Mouse (Mus musculus) forebrain, embryonic 10.5 days (tissue): Measurements from ENCODE around the gene Lrrc25. TPM values are rescaled to one million over a fixed set of nuclear protein-coding genes. Genes with fewer than 3 reads are reported as not detected.

Experiments
- DNase-seq: peaks from one replicate; pipeline ENCODE4 v3.0.0-alpha.2; 2017; ENCODE audit warnings: low spot score; ENCODE audit errors: extremely low spot score
- H3K27ac ChIP-seq: fragments of 300-500 bp; sonication (generic); 2 replicates; pipeline ENCODE4 v1.5.1; 2016; ENCODE audit warnings: mild to moderate bottlenecking
- H3K27me3 ChIP-seq: fragments of 300-500 bp; sonication (generic); 2 replicates; pipeline ENCODE4 v1.6.1; 2016; ENCODE audit warnings: mild to moderate bottlenecking; ENCODE audit not compliant: poor library complexity, severe bottlenecking
- H3K36me3 ChIP-seq: fragments of 300-500 bp; sonication (generic); replicated peaks from 2 replicates; pipeline ENCODE4 v1.6.1; 2016; ENCODE audit warnings: mild to moderate bottlenecking, moderate library complexity
- H3K4me1 ChIP-seq: fragments of 300-500 bp; sonication (generic); 2 replicates; pipeline ENCODE4 v1.6.1; 2016
- H3K4me3 ChIP-seq: fragments of 300-500 bp; sonication (generic); 2 replicates; pipeline ENCODE4 v1.5.1; 2016; ENCODE audit warnings: mild to moderate bottlenecking, moderate library complexity
- H3K9me3 ChIP-seq: fragments of 300-500 bp; sonication (generic); 2 replicates; pipeline ENCODE4 v1.6.1; 2016; ENCODE audit warnings: mild to moderate bottlenecking, moderate library complexity
- WGBS: fragments of 180-500 bp; shearing (Covaris S2); methylation state at CpG from one replicate; pipeline ENCODE4 v1.1.7; 2016; 5-methylcytosine and 5-hydroxymethylcytosine counted together
- polyA plus RNA-seq: library from polyadenylated mRNA; unstranded; fragments of >200 nt; fragmentation: Nextera tagmentation; extraction: Ambion mirVana; gene quantifications from 2 replicates; pipeline ENCODE4 v1.2.1, GENCODE M21; 2016

Gene Lrrc25
- polyA plus RNA-seq, 1 experiment from 2014 or later, result 0.87 TPM

GRCm38 (mm10) chr8:70601271-70601649 is 14.7 kb upstream of the Lrrc25 start:
- H3K9me3 ChIP-seq, result peaks cover 8% of the 10 kb centered on the region; the same call in 1 of the 2 replicates
- H3K27me3 ChIP-seq, result peaks cover 32% of the 10 kb centered on the region
- DNase-seq, result peak; percentile 95
- peak overlapping the region; percentile 88 for H3K27ac ChIP-seq
- peak overlapping the region; percentile 45 for H3K4me3 ChIP-seq
- 2% methylated on average over 26 of the region's 26 CpGs for WGBS
- H3K36me3 ChIP-seq, result peaks cover 54% of the 10 kb centered on the region
- H3K4me1 ChIP-seq, result peaks cover 82% of the 10 kb centered on the region

DNA sequence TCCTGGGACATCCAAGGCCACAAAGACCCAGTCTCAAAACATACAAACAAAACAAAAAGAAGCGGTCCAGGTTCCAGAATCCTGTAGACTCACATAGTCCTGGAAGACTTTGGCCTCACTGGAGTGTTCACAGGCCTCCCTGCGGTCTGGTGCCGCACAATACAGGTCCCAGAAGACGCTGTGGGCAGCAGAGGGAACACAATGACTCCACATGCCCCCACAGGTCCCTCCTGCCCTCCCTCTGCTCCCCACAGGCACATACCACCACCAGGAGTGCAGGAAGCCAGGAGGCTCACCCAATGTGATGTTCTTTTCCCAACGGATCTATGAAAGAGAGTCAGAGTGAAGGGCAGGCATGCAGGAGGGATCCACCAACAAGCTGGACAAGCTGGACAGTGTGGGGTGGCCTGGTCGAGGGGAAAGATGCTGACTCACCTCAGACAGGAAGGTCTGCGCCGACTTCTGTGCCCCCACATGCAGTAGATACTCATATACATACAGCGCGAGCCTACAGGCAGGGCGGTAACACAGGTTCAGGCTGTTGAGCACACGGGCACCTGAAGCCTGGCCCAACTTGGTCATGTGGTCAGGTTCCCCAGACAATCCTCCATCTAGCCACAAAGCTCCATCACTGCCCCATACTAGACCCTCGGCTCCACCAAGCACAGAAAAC is 13.7 kb upstream of the Lrrc25 start:
- no peak for DNase-seq
- Histone ChIP-seq H3K36me3 (peaks cover 43% of the 10 kb centered on the region), H3K4me1 (peaks cover 82% of the 10 kb centered on the region), H3K27ac (peak overlapping the region; percentile 88), H3K9me3 (peaks cover 8% of the 10 kb centered on the region; the same call in 1 of the 2 replicates), H3K4me3 (peak overlapping the region; percentile 45; the same call in 1 of the 2 replicates), H3K27me3 (peaks cover 22% of the 10 kb centered on the region)
- 93% methylated on average over 13 of the region's 13 CpGs for WGBS

DNA sequence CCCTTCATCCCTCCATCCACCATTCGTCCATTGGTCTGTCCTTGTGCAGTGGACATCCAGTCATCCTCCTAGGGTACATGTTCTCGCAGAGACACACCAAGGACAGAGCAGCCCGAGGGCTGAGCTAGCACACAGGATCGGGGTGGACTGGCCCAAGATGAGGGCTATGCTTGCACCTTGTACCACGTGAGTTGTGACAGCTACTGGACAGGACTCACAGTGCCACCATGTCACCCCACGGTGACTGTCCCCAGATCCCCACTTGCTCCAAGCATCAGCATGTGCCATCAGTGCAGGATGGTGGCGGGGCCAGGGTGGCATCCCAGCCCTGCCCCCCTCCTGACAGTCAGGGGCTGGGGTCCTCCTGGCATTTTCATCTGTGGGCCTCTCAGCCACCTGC is 11.4 kb upstream of the Lrrc25 start:
- no peak for DNase-seq
- Histone ChIP-seq H3K9me3 (peaks cover 8% of the 10 kb centered on the region; the same call in 1 of the 2 replicates), H3K36me3 (peaks cover 30% of the 10 kb centered on the region), H3K27me3 (peaks cover 16% of the 10 kb centered on the region), H3K4me1 (peaks cover 82% of the 10 kb centered on the region), H3K4me3 (no peak overlapping the region), H3K27ac (peak overlapping the region; percentile 64)
- 84% methylated on average over 7 of the region's 7 CpGs for WGBS

DNA sequence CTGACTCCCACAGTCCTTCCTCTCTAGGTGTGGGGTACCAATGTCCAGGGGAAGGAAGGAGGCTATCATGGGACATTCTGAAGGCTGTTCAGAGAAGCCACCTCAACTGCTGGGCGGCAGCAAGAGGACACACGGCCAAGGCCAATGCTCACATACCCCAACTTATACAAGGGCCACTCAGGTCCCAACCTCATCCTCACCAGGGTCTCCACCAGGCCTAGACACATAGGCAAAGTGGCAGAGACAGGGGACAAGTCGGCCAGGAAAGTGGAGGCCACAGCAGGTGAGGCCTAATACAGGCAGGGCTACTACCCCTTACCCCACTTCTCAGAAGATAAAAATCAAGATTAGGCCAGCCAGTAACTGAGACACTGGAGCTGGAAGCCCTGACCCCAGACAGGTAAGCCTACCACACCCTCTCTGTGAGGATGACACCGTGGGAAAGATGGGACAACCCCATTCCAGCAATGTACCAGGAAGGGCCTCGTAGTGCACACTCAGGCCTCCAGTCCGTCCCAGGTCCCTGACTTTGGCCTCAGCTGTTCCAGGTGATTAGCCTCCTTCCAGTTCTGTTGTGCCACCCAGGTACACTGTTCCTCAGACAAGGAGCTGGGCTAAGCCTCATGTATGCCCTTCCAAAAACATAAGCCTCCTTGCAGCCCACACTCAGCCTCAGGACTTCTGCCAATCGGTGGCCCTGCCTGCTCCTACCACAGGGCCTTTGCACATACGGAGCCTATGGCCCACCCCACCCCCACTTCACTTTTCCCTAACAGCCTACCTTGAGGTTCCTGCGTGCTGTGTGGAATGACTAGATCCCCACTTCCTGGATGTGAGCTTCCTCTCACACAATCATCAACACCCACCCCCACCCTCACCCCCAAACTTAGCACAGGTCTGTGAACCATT is 9.8 kb upstream of the Lrrc25 start:
- 87% methylated on average over 9 of the region's 9 CpGs for WGBS
- DNase-seq, result no peak
- H3K4me1 ChIP-seq, result peaks cover 82% of the 10 kb centered on the region
- H3K4me3 ChIP-seq, result peak overlapping the region; percentile 69
- H3K36me3 ChIP-seq, result peaks cover 28% of the 10 kb centered on the region
- peaks cover 16% of the 10 kb centered on the region for H3K27me3 ChIP-seq
- H3K27ac ChIP-seq, result peak overlapping the region; percentile 40; the same call in 1 of the 2 replicates
- peaks cover 8% of the 10 kb centered on the region; the same call in 1 of the 2 replicates for H3K9me3 ChIP-seq

- peaks cover 24% of the 10 kb centered on the region for H3K27me3 ChIP-seq
- peaks cover 24% of the 10 kb centered on the region for H3K36me3 ChIP-seq
- peaks cover 5% of the 10 kb centered on the region; the same call in 1 of the 2 replicates for H3K9me3 ChIP-seq
- peaks cover 83% of the 10 kb centered on the region for H3K4me1 ChIP-seq
- 66% methylated on average over 18 of the region's 18 CpGs for WGBS
- H3K27ac ChIP-seq, result peak overlapping the region; percentile 94
- peak overlapping the region; percentile 69 for H3K4me3 ChIP-seq
- DNase-seq, result no peak
Observed at GRCm38 (mm10) chr8:70606780-70607602, 9.0 kb upstream of the Lrrc25 start.

GRCm38 (mm10) chr8:70607603-70607897 is 8.4 kb upstream of the Lrrc25 start:
- Histone ChIP-seq H3K4me3 (peak overlapping the region; percentile 69), H3K4me1 (peaks cover 81% of the 10 kb centered on the region), H3K9me3 (no peaks in the 10 kb centered on the region), H3K27ac (peak overlapping the region; percentile 94), H3K27me3 (peaks cover 24% of the 10 kb centered on the region), H3K36me3 (peaks cover 18% of the 10 kb centered on the region)
- 32% methylated on average over 6 of the region's 6 CpGs for WGBS
- DNase-seq, result no peak

DNA sequence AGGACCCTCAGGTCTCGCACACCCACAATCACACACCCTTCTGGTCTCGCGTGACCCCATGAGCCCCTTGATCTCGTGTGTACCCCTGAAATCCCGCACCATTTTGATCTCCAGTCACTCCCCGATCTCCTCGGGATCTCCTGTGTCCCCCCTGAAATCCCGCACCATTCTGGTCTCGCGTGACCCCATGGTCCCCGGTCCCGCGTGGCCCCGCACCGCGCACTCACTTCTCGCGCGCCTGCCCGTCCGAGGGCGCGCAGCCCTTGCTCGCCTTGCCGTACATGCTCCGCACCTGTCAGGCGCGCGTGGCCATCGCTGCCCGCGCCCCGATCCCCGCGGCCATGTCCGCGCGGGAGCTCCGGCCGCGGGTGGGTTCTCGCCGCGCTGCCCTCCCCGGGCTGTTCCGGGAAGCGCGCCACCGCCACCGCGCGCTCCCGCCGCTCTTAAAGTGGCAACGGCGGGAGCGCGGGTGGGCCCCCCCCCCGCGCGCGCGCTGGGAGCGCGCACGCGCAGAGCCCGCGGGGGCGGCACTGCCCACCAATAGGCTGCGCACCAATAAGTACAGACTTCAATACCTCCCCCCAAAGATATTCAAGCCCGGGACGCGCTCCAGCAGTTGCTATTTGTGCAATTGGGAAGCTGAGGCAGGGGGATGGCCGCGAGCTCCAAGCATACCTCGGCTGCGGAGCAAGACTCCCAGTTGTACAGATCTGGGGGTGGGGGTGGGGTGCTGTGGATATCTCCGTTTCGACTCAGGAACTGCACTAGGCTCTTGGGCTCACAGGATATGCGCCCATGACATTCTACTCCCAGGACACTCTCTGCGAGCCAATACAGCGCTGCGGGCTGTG is 7.8 kb upstream of the Lrrc25 start:
- Histone ChIP-seq H3K4me1 (peaks cover 81% of the 10 kb centered on the region), H3K4me3 (peak overlapping the region; percentile 69), H3K27me3 (peaks cover 24% of the 10 kb centered on the region), H3K9me3 (no peaks in the 10 kb centered on the region), H3K36me3 (peaks cover 12% of the 10 kb centered on the region), H3K27ac (peak overlapping the region; percentile 94)
- 3% methylated on average over 84 of the region's 84 CpGs for WGBS
- DNase-seq, result peak; percentile 63

DNA sequence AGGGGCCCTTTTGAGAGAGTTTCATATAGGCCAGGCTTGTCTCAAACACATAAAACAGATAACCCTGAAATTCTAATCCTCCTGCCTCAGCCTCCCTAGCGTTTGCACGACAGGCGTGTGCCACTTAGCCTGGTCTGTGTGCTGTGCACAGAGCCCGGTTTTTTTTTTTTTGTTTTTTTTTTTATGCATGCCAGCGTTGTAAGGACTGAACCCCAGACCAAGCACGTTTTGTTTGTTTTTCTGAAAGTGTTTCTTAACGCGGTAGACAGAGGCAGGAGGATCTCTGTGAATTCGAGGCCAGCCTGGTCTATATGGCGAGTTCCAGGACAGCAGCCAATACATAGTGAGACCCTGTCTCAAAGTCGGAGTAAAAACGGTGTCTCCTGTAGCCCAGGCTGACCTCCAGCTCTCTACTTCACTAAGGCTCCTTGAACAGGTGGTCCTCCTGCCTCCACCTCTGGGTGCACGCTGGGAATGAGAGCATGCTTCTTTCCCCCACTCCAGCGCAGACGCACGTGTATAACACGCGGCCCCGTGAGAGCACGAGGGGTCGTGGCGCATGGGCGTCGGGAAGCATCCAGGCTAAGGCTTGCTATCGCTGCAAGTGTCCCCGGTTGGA is 7.1 kb upstream of the Lrrc25 start, which contains the start of gene Ssbp4:
Gene Ssbp4 (minus strand): TSS at position 124 of the 619 bp plus-strand sequence.
- H3K27ac ChIP-seq, result peak within 1 kb of the TSS; percentile 94
- 5% methylated on average over 26 of the region's 26 CpGs for WGBS
- peak within 1 kb of the TSS; percentile 69 for H3K4me3 ChIP-seq
- peaks cover 24% of the 10 kb centered on the region for H3K27me3 ChIP-seq
- H3K4me1 ChIP-seq, result peaks cover 84% of the 10 kb centered on the region
- no peak for DNase-seq
- no peaks in the 10 kb centered on the region for H3K9me3 ChIP-seq
- H3K36me3 ChIP-seq, result peaks cover 10% of the 10 kb centered on the region; the same call in 1 of the 2 replicates

GRCm38 (mm10) chr8:70609368-70609848 is 6.5 kb upstream of the Lrrc25 start:
- Histone ChIP-seq H3K4me1 (peaks cover 80% of the 10 kb centered on the region), H3K9me3 (no peaks in the 10 kb centered on the region), H3K4me3 (peak overlapping the region; percentile 69), H3K27ac (peak overlapping the region; percentile 94), H3K36me3 (peaks cover 8% of the 10 kb centered on the region; the same call in 1 of the 2 replicates), H3K27me3 (peaks cover 24% of the 10 kb centered on the region)
- DNase-seq, result peak; percentile 78
- under 1% methylated on average over 39 of the region's 39 CpGs for WGBS

DNA sequence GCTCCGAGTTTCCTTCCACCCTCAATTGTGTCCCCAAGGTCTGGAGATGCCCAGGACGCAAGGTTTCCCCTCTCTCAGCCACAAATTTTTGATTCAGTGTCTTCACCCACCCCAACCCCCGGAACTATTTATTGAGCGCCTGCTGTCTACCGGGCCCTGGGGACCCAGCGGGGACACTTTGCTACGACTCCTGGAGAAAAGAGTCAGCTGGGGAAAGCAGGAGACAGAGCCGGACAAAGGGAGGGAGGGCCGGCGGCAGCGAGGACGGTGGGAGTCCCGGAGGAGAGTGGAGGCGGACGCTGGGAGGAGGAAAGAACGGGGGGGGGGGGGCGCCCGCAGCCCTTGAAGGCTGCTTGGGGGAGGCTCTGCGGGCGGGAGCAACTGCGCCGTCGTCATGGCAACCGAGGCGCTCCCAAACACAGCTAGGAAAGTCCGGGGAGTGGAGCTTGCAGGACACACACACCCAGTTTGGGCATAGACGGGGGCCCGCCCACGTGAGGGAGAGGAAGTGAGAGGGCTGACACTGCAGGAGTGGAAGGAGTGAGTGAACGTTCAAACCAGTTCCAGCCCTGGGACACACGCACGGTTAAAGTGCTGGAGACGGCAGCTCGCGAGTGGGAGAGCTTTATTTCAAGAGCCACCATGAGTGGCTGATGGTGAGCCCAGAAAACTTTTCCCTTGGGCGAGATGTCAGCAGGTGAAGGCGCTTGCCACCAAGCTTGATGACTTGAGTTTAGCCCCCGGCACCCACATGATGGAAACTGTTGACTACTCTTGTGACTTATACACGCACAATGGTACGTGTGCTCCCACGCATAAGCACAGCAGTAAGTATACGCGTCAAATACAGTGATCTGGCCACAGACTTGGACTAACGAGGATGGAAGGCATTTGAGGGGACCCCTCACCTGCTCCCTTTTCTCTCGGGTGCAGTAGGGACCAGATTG is 5.8 kb upstream of the Lrrc25 start:
- H3K4me3 ChIP-seq, result peak overlapping the region; percentile 69
- peak; percentile 88 for DNase-seq
- H3K4me1 ChIP-seq, result peaks cover 73% of the 10 kb centered on the region
- 0 out of 2 replicates have a peak, but pooled peaks cover under 1% of the 10 kb centered on the region for H3K36me3 ChIP-seq
- H3K27me3 ChIP-seq, result peaks cover 24% of the 10 kb centered on the region
- WGBS, result 1% methylated on average over 44 of the region's 45 CpGs
- peak overlapping the region; percentile 94 for H3K27ac ChIP-seq
- no peaks in the 10 kb centered on the region for H3K9me3 ChIP-seq
